Mouse (Mus musculus) 3134 (cell line): ENCODE data around the gene Phb.

Experiments
- DNase-seq: peaks from one replicate; pipeline ENCODE4 v3.0.0-alpha.2; 2011; ENCODE audit warnings: low spot score; ENCODE audit not compliant: insufficient read length; ENCODE audit errors: extremely low read depth

Phb gene

GRCm38 (mm10) chr11:95666529-95667149 is at the start of gene Phb:
Gene Phb, plus strand, starts transcription at chr11:95666957.
- peak; percentile 93 for DNase-seq

GRCm38 (mm10) chr11:95617785-95618465 is 48.8 kb upstream of the Phb start:
- DNase-seq, result peak; percentile 30

GRCm38 (mm10) chr11:95619081-95619480 is 47.7 kb upstream of the Phb start:
- DNase-seq, result no peak

- no peak for DNase-seq
These were observed 46.8 kb upstream of the Phb start for GRCm38 (mm10) chr11:95619886-95620444.

DNA sequence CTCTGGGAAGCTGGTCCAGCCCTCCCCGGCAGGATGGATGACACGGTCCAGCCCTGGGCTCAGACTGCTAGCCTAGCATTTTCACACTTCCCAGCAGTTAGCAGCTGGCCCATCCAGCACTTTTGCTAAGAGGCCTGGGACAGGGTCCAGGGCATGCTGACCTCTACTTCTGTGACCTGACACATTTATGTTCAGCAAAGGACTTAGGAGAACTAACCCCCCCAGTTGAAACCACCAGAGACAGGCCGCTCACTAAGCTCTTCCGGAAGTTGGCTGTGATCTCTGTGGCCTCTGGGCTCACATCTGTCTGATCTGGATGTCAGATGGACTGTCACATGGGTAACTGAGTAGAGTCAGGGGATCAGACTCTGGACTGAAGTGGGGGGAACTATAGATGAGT is 45.7 kb upstream of the Phb start:
- no peak for DNase-seq

DNA sequence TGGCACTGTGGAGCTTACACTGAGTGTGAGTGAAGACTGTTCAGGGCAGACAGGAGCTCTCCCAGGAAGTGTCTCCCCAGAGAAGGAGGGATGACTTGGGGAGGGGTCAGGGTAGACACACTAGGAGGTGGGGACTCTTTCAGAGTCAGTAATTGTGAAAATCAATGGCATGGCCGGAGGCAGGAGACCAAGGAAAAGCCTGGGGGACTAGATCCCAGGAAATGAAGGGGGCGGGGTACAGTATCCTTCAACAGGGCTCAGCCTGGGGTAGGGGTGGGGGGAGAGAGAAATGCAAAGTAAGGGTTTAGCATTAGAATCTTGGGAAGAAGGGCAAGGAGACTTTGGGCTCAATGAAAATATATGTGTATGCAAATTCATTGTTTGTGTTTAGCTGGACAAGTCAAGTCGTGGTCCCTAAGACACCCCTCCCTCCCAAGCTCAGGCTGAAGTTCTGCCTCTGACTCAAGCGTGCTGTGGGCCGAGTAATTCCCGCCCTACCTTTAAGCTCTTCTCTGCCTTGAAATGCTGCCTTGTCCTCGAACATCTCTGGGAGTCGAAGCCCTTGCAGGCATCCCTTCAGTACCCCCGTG is 45.1 kb upstream of the Phb start:
- no peak for DNase-seq

- no peak for DNase-seq
These were observed 44.3 kb upstream of the Phb start for GRCm38 (mm10) chr11:95622426-95622825.

DNA sequence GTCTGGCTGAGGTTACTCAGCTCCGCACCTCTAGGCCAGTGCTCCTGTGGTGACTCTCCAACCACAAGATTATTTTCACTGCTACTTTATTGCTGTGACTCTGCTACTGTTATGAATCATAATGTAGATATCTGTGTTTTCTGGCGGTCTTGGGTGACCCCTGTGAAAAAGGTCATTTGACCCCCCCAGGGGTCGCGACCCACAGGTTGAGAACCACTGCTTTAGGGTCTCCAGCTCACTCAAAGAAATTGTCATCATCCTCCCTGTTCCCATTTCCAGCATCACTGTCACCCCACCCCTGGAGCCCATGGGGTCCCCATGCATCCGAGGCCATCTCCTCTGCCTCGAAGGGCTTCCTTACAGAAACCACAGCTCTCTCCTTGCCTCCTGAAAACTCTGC is 36.2 kb upstream of the Phb start:
- DNase-seq, result no peak

DNA sequence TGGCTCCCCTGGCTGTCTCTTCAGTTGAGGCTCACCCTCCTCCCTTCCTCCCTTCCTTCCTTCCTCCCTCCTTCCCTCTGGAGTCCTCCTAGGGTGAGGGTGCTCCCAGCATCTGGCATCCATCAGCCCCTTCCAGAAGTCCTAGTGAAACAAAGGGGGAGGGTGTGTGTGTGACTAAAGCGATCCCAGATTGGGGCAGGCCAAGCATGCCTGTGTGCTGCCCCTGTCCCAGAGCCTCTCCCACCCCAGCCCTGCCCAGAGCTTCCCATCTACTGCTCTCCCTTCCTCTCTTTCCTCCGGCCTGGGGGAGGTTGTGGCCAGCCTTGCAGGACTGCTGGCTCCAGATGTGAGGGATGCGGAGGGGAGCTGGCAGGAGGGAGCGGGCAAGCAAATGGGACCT is 35.5 kb upstream of the Phb start:
- no peak for DNase-seq

- DNase-seq, result peak; percentile 60
These were observed 34.3 kb upstream of the Phb start for GRCm38 (mm10) chr11:95632474-95632873.

DNA sequence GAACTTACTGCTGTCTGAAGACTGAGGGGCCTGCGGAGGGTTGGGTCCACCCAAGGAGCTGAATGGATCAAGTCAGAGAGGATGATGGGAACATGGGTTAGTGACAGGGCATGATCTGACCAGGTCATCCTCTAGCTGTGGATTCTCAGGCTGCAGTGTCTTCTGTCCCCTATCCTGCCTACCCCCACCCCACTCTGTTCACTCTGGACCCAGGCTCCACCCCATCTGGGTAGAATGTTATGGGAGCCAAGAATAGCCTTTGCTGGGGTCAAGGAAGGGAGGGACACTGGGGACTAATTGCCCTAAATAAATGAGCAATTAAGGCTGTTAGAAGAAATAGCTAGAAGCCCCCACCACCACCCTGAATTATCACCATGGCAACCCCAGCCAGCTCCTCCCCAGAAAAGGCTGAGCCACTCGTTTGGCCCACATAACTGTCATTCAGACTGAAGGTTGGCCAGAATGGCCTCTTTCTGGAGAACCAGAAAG is 33.2 kb upstream of the Phb start:
- no peak for DNase-seq

GRCm38 (mm10) chr11:95635030-95635429 is 31.7 kb upstream of the Phb start:
- DNase-seq, result no peak

GRCm38 (mm10) chr11:95640751-95641150 is 26.0 kb upstream of the Phb start:
- no peak for DNase-seq

- DNase-seq, result no peak
These were observed 24.1 kb upstream of the Phb start for GRCm38 (mm10) chr11:95642534-95643280.

DNA sequence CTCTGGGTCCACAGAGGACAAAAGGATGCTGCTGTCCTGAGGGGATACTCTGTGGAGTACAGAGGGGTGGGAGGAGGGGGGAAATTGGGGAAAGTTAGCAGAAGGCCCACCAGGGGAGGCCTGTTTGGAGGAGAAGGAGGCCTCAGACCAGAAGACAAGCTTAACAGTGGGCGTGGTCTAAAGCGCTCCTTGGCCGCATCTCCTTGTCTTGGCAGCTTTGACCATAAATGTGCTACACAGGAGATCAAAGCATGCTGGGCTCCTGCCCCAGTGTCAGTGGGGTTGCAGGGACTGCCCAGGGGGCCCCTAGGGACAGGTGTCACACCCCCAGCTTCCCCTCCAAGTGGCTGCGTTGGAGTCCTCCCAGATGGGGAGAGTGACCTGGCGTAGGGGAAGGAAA is 22.9 kb upstream of the Phb start:
- DNase-seq, result no peak

GRCm38 (mm10) chr11:95644381-95644780 is 22.4 kb upstream of the Phb start:
- DNase-seq, result peak; percentile 85

- DNase-seq, result peak; percentile 66
These were observed 21.2 kb upstream of the Phb start for GRCm38 (mm10) chr11:95645397-95646153.

DNA sequence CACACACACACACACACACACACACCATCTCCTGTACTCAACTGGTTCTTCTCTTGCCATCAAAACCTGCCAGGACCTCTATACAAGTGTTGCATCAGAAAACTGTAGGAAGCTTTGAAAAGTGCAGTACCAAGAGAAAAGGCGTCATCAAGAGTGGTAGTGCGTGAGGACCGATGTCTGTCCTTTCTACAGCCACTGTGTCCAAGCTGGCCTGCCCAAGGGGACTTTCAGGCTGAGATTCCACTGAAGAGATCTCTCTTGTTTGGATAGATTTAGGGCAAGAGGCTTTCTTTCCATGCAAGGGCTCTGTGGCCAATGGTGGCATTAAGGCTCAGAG is 20.6 kb upstream of the Phb start:
- DNase-seq, result no peak

GRCm38 (mm10) chr11:95647791-95648190 is 19.0 kb upstream of the Phb start:
- DNase-seq, result no peak

DNA sequence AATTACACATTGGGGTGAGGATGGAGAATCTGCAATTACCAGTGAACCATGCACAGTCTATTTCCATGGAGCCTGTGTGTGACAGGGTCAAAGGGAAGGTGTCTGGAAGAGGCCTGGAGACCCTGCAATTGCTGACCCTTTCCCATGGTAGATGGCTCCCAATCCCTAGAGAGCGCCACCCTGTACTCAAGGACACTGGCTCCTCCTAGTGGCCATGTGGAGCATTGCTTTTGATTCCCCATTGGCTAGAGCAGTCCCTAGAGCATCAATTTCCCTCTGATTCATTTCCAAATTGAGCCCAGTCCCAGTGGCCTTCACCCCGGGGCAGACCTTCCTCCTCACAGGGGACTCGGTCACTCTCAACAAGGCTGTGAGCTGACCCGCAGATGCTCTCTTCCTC is 17.9 kb upstream of the Phb start:
- no peak for DNase-seq
